Mouse (Mus musculus) stomach, postnatal 0 days (tissue): ENCODE measurements at regions not wholly inside any gene's neighbourhood (a gene's known extent, or its start where the extent isn't known, plus 50 kb on each side); places are given as distances from the start of the nearest gene placed in this dataset.

ENCODE experiments used
- CTCF ChIP-seq: IDR thresholded peaks from 2 replicates; pipeline ENCODE4 v1.5.1; 2016; ENCODE audit warnings: antibody characterized with exemption, low read depth, mild to moderate bottlenecking, moderate library complexity
- EP300 ChIP-seq: optimal IDR thresholded peaks from 2 replicates; pipeline ENCODE3; 2016; ENCODE audit warnings: antibody characterized with exemption

DNA sequence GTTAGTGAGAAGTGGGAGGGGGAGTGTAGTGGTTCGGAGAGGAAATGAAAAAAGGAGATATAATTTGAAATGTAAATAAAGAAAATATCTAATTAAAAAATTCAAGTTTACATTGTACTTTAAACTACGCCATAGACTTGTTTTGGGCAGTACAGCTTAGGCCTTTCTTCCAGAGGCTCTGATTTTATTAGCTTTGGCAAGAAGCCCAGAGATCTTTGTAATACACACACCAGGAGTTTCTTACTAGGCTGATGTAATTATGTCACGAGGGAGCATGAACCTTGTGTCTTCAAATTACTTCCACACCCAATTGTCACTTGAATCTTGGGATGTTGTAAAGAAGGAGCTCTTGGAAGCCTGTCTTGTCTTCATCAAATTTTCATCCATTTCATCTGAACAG, 292.6 kb downstream of the Eepd1 start:
- TF ChIP-seq CTCF = no peak
- TF ChIP-seq EP300 = no peak
